Mouse (Mus musculus) naive thymus-derived CD4-positive, alpha-beta T cell, adult 2 months (primary cell): ENCODE data around the gene Nek1.
"Not testable (repeated sequence)": the region's sequence is repeated elsewhere in the genome, so short reads cannot be mapped to it uniquely, and the experiment has no call there.

Experiments
- DNase-seq: peaks from one replicate; pipeline ENCODE4 v3.0.0-alpha.2; 2011; ENCODE audit warnings: low read depth

Nek1 gene

GRCm38 (mm10) chr8:60984260-60985010 is 8.6 kb upstream of the Nek1 start:
- DNase-seq, result not testable (repeated sequence)

GRCm38 (mm10) chr8:60992561-60992909 is 460 bp upstream of the Nek1 start:
- DNase-seq, result no peak

DNA sequence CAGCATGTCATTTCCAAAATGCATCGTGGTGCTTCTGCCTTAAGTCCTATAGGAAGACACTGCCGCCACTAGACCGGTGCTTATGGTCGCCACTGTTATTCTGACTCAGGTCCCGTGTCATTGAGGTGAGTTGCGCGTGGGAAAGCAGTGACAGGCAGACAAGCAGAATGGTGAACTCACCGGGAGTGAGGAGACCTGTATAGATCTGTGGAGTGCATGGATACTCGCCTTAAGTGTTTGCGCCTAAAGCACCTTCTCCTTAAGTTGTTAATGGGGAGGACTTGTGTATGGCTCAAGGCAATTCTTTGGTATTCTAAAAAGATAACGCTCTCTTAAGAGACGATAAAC is 618 bp downstream of the Nek1 start:
- DNase-seq, result no peak

DNA sequence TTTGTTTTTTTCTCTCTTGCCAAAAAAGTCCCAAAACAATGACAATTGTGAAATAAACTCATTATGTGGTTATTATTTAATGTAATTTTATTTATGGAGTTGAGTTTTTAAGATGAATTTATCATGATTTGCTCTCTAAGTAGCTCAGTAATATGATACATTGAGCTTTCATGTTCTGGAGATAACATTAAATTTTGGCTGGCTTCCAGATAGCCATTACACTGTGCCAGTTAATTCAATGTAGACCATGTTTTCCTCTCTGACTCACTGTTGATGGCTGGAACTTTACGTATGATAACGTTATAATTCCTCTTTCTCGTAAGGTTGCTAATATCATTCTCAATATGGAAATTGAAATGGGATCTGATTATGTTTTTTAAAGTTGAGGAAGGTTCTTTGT is 3.5 kb downstream of the Nek1 start:
- DNase-seq, result no peak

GRCm38 (mm10) chr8:61041951-61042350 is 49.0 kb downstream of the Nek1 start:
- peak; percentile 59 for DNase-seq

DNA sequence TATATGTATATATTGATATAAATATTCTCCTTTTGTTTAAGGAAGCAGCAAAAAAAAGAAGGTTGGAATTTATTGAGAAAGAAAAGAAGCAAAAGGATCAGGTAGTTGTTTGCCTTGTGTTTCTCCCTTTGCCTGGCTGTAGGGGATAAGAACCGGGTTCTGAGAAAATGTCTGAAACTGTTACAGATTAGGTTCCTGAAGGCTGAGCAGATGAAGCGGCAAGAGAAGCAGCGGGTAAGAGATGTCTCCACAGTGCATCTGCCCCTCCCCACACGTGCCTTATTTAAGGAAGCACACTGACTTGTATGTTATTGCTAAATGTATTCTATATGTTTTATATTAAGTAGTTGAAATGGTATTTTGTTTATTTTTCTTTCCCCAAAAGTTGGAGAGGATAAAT is 50.9 kb downstream of the Nek1 start:
- DNase-seq, result no peak

- DNase-seq, result no peak
These were observed 53.8 kb downstream of the Nek1 start for GRCm38 (mm10) chr8:61046816-61047215.

DNA sequence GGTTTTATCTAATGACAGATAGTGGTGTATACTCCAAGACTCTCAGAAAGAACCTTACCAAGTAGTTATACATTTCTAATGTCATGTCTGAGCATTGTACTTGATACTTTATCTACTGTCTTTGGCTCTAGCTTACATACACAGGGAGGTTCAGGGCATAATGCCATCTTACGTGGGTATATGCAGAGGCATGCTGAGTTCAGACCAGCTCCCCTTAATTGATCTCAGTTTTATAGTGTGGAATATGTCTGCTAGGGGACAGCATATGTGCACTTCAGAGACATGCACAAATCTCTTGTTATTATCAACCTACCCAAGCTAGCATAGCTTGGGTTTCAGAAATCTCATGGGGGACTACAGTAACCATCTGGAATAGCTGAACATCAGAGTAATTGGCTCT is 60.0 kb downstream of the Nek1 start:
- no peak for DNase-seq

- DNase-seq, result no peak
These were observed 61.3 kb downstream of the Nek1 start for GRCm38 (mm10) chr8:61054313-61054712.

DNA sequence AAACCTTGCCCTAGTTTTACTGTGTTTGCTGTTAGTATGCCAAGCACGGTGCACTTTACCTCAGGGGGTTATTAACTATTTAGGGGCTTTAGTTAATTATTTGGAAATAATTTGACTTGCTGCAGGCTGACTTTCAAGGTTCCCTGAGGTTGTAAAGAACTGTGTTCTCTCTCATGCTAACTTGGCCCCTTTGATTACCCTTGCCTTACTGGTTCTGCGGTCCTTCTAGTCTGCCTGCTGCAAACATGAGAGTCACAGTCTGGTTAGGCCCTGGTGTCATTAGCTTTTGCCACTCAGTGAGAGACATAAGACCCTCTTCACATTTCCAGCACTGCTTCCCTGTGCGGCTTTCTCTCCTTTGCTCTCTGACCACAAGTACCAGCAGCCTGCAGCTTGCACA is 64.0 kb downstream of the Nek1 start:
- no peak for DNase-seq

- peak; percentile 9 for DNase-seq
These were observed 66.1 kb downstream of the Nek1 start for GRCm38 (mm10) chr8:61059143-61059542.

DNA sequence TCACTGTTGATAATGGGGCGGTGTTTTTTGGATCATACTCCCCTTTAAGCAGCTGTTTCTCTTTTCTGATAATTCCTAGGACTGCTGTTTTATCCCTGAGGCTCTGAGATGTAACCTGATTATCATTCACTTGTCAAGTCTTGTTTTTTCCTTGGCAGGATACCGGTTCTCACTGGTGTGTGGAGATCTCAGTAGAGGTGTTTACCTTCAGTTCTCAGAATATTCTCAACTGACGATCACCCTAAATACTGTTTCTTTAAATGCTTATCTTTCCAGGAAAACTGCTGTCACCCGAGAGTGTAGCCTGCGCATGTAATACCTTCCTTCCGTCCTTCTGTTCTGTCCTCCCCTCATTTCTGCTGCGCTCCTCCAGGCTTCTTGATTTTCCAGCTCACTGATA is 67.4 kb downstream of the Nek1 start:
- no peak for DNase-seq

DNA sequence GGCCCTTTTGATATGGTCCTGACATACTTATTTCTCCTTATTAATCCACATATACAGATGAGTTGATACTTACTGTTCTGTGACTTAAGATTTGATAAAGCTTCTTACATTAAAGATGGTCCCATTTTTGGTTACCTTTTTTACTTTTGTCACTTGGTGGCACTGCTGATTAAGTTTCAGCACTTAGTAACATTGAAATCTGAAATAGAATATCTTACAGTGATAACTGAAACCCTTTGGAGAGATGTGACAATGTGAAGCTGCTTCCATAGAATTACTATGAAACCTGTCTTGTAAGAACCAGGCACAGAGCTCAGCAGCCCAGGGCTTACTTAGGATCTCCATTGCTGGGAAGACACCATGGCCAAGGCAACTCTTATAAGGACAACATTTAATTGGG is 82.1 kb downstream of the Nek1 start:
- peak; percentile 9 for DNase-seq

DNA sequence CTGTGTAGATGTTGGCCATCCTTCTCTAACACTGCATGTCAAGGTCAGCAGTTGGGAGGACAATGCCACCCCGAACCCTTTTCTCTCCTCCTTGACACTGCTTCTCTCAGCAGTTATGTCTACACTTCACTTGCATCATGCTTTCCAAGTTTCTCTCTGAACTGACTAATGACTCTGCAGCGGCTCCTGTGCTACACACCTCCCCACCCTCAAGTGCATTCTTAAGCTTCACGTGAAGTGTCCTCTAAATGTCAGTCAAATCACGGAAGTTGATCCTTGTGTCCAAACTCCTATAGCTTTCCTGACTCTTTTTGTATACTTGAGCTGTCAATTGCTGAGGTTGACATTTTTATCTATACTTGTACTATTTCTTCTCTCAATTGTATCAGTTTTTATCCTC is 117.5 kb downstream of the Nek1 start:
- no peak for DNase-seq

DNA sequence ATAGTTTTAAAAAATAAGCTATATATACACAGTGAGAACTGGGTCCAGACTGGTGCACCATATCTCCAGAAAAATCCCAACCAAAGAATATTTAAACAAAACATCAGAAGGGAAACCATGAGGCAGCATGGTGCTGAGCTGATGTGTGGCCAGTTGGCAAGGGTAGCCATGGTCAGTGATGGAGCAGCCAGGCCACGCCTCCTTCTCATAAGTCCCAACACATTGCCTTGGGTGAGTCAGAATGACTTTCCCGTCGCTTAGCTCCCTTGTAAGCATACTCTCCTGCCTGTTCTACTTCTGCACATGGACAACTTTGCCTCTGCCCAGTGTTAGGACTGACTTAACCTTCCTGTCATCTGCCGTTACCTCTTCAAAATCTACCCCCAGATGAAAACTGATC is 118.9 kb downstream of the Nek1 start:
- no peak for DNase-seq

DNA sequence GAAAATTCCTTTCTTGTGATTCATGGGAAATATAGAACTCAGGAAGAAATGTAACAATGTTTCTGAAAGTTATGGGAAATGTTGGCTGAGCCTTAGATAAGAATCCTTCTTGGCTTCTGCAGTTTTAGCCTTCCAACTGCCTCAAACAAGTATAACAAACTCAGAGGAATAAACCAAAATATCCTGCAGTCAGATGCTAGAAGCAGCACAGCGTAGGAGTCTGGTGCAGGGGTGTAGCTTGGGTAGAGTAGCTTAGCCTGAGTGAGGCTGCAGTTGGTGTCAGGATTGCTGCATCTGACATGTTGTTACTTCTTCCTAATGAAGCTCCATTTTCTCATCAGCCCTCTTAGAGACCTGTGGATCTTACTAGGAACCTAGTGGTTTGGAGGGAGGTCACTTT is 128.6 kb downstream of the Nek1 start:
- DNase-seq, result no peak

DNA sequence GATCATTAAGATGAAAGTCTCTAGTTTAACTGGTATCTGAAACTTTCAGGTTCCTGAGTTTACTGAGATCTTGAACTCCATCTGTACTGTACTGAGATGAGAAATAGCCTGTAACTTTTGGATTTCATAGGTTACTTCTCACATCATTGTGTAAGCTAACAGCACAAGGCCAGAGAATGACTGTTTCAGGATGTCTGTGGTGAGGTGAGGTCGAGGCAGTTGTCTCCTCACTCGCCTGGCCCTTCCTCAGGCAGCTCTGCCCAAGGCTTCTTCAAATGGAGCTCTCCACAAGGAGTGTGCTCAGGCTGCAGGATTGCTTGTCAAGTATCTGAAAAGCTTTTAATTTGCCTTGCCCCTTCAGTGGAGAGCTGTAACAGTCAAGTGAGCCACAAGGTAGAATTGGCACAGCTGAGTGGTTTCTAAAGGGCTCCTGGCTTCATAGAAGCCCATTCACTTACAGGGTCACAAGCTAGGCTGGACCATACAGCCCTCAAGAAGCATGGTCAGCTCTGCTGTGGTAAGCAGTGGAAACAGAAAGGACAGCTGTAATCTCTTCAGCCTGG is 134.4 kb downstream of the Nek1 start:
- DNase-seq, result no peak

- no peak for DNase-seq
These were observed 139.7 kb downstream of the Nek1 start for GRCm38 (mm10) chr8:61132561-61133134.

DNA sequence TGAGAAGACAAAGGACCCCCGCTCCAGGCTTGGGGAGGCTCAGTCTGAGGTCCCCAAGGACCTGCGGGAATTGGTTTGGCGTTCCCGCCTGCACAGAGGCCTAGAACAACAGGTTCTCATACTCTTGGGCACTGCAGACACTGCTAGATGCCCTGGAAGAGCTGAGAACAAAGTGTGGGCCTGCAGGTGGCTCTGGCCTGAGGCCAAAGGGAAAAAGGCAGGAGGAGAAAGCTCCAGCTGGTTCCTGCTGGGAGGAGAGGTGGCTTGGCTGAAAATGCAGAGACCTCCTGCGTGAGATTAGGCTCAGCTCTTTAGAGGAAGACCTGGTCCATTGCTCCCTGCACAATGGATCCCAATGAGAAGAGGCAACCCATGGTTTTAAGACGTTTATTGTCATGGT is 148.9 kb downstream of the Nek1 start:
- no peak for DNase-seq

DNA sequence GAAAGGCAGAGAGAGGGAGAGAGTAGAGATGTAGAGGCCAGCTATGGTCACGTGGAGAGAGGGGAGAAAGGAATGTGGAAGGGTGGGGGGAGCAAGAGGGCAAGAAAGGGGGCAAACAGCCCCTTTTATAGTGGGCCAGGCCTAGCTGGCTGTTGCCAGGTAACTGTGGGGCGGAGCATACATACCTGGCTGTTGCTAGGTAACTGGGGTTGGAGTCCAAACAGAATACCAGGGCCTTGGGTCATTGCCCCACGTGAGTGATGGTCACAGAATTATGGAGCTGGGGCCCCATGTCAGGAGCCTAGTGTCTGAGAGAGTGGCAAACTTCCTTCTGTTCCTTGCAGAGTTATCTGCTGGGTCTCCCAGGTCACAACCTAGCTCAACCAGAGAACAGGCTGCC is 149.3 kb downstream of the Nek1 start:
- DNase-seq, result no peak

GRCm38 (mm10) chr8:61142845-61143244 is 149.8 kb downstream of the Nek1 start:
- DNase-seq, result no peak

- DNase-seq, result no peak
These were observed 155.7 kb downstream of the Nek1 start for GRCm38 (mm10) chr8:61148728-61149127.

- no peak for DNase-seq
These were observed 157.6 kb downstream of the Nek1 start for GRCm38 (mm10) chr8:61150596-61150995.

- no peak for DNase-seq
These were observed 163.4 kb downstream of the Nek1 start for GRCm38 (mm10) chr8:61156406-61156805.
